Mouse (Mus musculus) bone marrow, adult 2 months (tissue): ENCODE measurements around the gene Dact2. TPM values are rescaled to one million over a fixed set of nuclear protein-coding genes. Genes with fewer than 3 reads are reported as not detected.
A peak's percentile ranks its signal among the peaks of the same experiment; 100 is the strongest.

Experiments used
- H3K27ac ChIP-seq: fragments of 200-500 bp; 2 replicates; pipeline ENCODE4 v1.5.1; 2012; ENCODE audit warnings: low read depth, mild to moderate bottlenecking, control low read depth, inconsistent platforms, low read length; ENCODE audit not compliant: control insufficient read depth, poor library complexity, insufficient read depth
- H3K4me1 ChIP-seq: fragments of 200-500 bp; 2 replicates; pipeline ENCODE4 v1.6.1; 2011; ENCODE audit warnings: low read length; ENCODE audit not compliant: control insufficient read depth, insufficient read depth
- H3K4me3 ChIP-seq: fragments of 200-500 bp; replicated peaks from 2 replicates; pipeline ENCODE3; 2011; ENCODE audit warnings: mild to moderate bottlenecking, low read depth, low read length, control low read depth; ENCODE audit not compliant: control insufficient read depth
- CTCF ChIP-seq: fragments of 200-500 bp; IDR thresholded peaks from 2 replicates; pipeline ENCODE4 v1.5.1; 2011; ENCODE audit warnings: low read length, control low read depth; ENCODE audit not compliant: control insufficient read depth, insufficient read depth
- POLR2A ChIP-seq: fragments of 200-500 bp; IDR thresholded peaks from 2 replicates; pipeline ENCODE4 v1.6.1; 2011; ENCODE audit warnings: low read depth, mild to moderate bottlenecking, control low read depth, low read length, borderline replicate concordance; ENCODE audit not compliant: control insufficient read depth
- WGBS: fragments of 180-500 bp; shearing (Covaris S2); methylation state at CpG from one replicate; pipeline ENCODE4 v1.1.7; 2018; 5-methylcytosine and 5-hydroxymethylcytosine counted together
- polyA plus RNA-seq: library from polyadenylated mRNA; stranded (reverse); fragments of >200 nt; gene quantifications from 2 replicates; pipeline ENCODE4 v1.2.4, GENCODE M21; 2011; ENCODE audit warnings: low replicate concordance; ENCODE audit not compliant: missing spikeins, insufficient read depth, insufficient read length

The Dact2 gene
- polyA plus RNA-seq, 1 experiment: 3.7 TPM

DNA sequence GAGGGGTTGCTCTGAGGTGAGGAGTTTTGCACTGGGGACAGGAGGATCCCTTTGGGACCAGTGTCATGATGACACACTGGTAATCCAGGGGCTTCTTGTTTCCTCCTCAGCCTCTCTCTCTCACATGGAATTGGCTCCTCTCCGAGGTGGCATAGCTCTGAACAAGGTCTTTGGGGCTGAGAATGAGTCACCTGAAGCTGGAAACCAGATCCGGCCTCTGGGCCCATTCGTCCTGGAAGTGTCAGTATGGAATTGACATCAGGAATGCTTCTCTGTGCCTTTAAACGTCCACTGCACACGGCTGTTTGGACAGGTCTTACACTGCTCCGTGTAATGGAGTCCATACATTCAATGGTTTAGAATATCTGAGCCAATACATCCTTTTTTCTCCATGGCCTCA, 33.0 kb upstream of the Dact2 start:
- TF ChIP-seq CTCF (no peak), POLR2A (no peak)
- H3K4me1 ChIP-seq: no peaks in the 10 kb centered on the region
- no peak overlapping the region for H3K4me3 ChIP-seq
- no peak overlapping the region for H3K27ac ChIP-seq
- WGBS: 60% methylated on average over 6 of the region's 6 CpGs

DNA sequence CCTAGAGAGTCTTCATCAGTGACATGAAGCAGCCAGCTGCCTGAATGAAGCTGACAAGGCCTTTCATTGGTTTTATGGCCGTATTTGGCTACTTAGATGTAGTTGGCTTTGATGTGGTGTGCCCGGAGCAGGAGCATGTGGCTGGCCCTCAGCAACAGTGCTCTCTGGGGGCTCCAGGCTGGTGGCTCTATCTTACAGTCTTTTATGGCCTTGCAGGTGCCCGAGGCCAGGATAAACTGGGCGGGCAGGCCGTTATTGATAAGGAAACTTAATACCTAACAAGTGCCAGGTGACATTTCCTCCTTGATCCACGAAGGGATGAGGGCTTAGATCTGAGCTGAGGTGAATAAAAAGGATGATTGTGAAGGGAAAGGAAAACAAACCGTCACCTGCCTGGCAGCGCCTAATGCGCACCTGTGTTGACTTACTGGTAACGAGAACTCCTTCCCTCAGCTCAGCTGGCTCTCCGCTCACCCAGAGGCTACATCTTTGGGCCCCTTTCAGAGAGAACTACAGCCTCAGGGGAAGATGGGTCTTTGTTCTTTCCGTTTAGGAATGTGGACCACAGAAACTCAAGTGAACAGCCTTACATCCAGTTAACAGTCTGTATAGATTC, 30.8 kb upstream of the Dact2 start:
- no peak for TF ChIP-seq CTCF
- no peak for TF ChIP-seq POLR2A
- H3K27ac ChIP-seq: no peak overlapping the region

DNA sequence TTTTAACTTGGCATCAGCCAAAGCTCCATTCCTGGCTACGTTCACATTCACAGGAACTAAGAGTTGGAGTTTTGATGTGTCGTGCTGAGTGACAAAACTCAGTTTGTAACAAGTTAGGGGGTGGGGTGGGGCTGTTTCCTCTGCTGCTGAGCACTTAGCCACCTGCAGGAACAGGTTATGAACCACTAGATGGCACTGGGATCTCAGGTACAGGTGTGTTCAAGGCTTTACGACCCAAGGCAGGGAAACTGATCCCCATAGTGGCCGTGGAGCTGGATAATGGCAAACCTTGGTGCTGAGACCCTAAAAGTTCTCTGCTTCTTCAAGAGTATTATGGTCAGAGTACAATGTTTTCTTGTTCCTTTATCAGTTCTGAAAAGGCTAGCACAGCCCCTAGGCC, 29.6 kb upstream of the Dact2 start:
- H3K4me3 ChIP-seq: no peak overlapping the region
- no peak overlapping the region for H3K27ac ChIP-seq
- WGBS: 39% methylated on average over 4 of the region's 4 CpGs
- TF ChIP-seq CTCF (no peak), POLR2A (no peak)
- no peaks in the 10 kb centered on the region for H3K4me1 ChIP-seq

More for the DNA sequence above, 30.8 kb upstream of the Dact2 start:
- 58% methylated on average over 12 of the region's 12 CpGs for WGBS
- Histone ChIP-seq H3K4me1 (no peaks in the 10 kb centered on the region), H3K4me3 (no peak overlapping the region)

DNA sequence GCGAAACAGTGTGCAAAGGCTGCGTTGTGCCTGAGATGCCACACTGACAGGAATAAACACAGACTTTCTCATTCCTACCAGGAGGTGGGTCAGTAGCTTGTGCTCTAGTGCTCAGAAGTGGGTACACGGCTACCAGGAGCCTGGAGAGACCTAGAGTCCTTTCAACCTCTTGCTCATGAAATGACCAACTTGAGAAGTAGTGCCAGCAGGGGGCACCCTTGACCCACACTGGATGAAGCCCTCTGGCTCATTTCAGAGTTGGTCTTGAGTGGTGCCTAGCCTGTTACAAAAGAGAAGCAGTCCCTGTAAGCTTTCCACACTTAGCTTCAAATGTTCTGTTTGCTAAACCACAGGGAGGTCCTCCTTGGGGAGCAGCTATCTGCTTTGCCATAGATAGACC, 28.5 kb upstream of the Dact2 start:
- 51% methylated on average over 3 of the region's 3 CpGs for whole genome bisulfite sequencing
- peak; percentile 23; the same call in 1 of the 2 replicates for TF ChIP-seq CTCF
- TF ChIP-seq POLR2A: no peak
- H3K27ac ChIP-seq: no peak overlapping the region

DNA sequence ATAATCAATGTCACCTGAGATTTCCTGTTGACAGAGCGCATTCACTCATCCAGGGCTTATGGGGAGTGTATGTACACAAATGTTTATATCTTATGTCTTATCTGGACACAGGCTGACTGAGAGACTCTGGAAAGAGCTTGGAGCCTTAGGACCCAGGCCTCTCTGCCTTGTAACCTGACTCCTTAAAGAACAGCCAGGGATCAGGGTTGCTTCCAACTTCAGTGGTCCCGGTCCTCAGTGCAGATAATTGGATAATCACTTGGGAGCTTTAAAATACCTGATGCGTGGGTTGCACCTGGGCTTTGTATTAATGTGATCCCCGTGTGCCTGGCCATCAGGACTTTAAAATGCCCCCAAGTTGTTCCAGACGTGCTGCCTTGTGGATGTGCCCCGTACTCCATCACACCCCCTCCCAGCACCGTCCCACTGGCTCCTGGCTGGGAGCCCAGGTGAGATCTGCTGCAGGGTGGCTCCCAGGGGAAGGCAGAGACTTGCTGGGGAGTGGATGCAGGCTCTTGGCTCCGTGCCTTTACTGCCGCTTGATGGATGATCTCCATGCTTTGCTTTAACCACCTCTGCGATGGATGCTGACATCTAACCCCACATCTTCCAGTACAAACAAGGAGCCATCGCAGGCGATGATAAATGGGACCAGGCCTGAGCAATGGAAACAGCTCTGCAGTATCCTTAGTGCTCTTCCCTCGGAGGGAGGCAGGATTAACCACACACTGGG, 26.8 kb upstream of the Dact2 start:
- no peak overlapping the region for H3K27ac ChIP-seq
- no peak overlapping the region for H3K4me3 ChIP-seq
- TF ChIP-seq CTCF: no peak
- TF ChIP-seq POLR2A: no peak
- WGBS: 32% methylated on average over 13 of the region's 13 CpGs
- no peaks in the 10 kb centered on the region for H3K4me1 ChIP-seq

More for the DNA sequence above, 28.5 kb upstream of the Dact2 start:
- no peak overlapping the region for H3K4me3 ChIP-seq
- no peaks in the 10 kb centered on the region for H3K4me1 ChIP-seq

DNA sequence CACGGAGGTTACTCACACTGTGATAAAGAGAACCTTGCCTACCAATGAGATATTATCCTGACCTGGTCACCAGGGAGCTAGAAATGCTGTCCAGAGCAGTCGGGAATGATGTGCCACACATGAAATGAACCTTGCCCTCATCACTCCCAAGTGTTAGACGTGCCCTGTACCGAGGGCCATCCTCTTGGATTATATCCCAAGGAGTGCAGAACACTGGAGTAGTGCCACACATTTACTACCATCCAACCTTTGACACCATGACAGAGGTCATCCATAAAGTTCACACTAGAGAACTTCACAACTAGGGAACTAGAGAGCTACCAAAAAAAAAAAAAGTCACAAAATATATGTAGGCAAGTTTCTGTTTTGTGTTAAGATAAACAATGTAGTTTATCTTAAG, 24.3 kb upstream of the Dact2 start:
- 76% methylated on average over 4 of the region's 4 CpGs for WGBS
- TF ChIP-seq CTCF (no peak), POLR2A (no peak)
- H3K27ac ChIP-seq: no peak overlapping the region
- no peak overlapping the region for H3K4me3 ChIP-seq
- no peaks in the 10 kb centered on the region for H3K4me1 ChIP-seq

DNA sequence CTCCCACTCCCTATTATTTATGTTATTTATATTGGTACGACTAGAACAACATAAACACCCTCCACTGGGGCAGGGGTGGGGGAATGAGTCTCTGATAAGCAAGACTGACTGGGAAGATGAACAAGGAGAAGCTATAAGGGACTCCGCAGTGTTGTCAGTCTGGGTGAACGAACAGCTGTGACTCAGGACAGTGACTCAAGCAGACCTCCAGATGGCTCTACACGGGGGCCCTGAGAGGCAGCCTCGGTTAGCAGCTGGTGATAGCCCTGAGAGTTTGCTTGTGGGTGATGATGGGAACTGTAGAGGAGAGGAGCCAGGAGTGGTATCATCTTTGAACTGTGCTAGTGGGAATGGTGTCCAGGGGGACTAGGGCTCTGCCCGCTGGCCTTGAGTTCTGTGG, 23.5 kb upstream of the Dact2 start:
- no peak for TF ChIP-seq CTCF
- TF ChIP-seq POLR2A: no peak
- WGBS: 41% methylated on average over 6 of the region's 6 CpGs
- Histone ChIP-seq H3K4me1 (no peaks in the 10 kb centered on the region), H3K4me3 (no peak overlapping the region), H3K27ac (no peak overlapping the region)

DNA sequence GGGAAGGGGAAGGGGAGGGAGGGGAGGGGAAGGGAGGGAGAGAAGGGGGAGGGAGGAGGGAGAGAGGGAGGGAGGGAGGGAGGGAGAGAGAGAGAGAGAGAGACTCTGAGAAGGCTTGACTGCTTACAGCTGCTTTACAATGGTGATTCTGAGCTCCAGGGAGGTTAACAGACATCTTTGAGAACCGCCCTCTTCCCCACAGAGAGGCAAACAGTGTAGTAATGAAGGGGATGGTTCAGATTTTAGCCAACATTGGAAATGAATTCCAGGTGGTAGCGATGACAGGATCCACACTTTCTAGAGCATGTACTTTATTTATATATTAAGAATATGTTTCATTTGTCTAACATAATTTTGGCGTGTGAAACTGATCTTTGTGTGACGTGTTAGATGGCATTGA, 22.7 kb upstream of the Dact2 start:
- Histone ChIP-seq H3K4me1 (no peaks in the 10 kb centered on the region), H3K27ac (no peak overlapping the region), H3K4me3 (no peak overlapping the region)
- 42% methylated on average over 4 of the region's 4 CpGs for WGBS
- TF ChIP-seq CTCF: no peak
- TF ChIP-seq POLR2A: no peak

DNA sequence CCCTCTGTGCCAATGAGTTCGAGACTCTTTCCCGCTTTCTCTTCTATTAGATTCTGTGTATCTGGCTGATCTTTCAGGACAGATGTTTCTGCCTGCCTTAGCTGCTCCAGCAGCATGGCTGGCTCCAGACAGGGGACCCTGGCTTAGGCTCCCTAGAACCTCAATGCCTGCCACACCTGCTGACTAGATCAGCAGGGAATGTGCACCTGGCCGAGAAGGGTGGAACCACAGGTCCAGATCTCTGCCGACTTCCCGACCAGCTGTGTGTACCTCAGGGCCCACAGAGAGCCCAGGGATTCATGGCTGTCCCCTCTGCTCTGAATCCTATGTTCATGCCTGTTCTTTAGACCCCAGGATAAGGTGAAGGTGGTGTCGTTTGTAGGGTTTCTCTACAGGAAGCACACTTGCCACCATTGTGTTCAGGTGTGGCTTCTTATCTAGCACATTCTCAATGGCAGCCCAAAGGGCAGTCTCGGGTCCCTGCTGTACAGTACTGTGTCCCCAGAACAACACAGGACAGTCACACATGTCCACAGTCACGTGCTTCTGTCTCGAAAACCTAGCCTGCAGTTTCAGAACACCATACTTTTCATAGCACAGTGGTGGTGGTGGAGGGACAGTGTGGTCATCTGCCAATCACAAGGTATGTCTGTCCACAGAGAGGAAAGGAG, 22.0 kb upstream of the Dact2 start:
- TF ChIP-seq POLR2A (no peak), CTCF (no peak)
- WGBS: 60% methylated on average over 9 of the region's 9 CpGs
- H3K4me3 ChIP-seq: no peak overlapping the region
- no peaks in the 10 kb centered on the region for H3K4me1 ChIP-seq
- H3K27ac ChIP-seq: no peak overlapping the region
